Mouse (Mus musculus) liver, embryonic 14.5 days (tissue): Measurements from ENCODE around the gene 4931428L18Rik.

ENCODE experiments used
- CTCF ChIP-seq: IDR thresholded peaks from 2 replicates; pipeline ENCODE4 v1.5.1; 2016; ENCODE audit warnings: antibody characterized with exemption, low read depth, control low read depth
- EP300 ChIP-seq: IDR thresholded peaks from 2 replicates; pipeline ENCODE4 v1.6.1; 2016; ENCODE audit warnings: antibody characterized with exemption, low read depth

DNA sequence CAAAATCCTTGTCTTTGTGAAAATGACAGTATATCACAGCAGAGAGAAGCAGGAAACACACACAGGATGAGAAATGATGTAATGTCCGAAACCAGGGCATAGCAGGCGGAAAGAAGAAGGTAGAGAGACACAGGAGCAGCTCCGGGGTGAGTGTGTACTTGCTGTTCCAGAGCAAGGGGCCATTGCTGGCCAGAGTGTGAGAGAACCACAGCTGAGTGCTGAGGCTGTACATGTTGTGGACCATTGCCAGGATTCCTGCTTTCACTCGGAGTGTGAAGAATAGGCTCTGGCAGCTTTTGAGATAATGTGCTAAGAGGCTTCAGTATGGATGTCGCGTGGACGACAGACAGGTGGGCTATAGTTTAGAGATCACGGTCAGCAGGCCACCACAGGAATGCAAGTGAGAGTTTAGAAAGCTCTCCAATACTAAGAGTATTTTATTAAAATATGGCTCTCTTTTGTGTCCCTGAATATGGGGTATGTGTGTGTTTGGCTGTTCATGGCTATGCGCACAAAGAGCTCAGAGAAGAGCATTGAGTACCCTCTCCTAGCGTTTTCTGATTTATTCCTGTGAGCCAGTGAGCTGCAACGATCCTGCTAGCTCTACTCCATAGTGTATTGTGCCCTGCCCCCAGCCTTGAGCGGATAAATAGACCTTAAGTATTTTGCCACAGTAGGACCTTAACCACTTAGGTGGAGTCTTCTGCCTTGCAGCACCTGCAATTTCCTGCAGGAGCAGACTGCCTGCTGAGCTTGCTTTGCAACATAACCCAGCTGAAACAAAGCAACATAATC is 119.4 kb downstream of the 4931428L18Rik start:
- no peak for TF ChIP-seq CTCF
- TF ChIP-seq EP300 = no peak
